Mouse (Mus musculus) bone marrow macrophage, adult 2 months (primary cell): ENCODE measurements around the gene Retn. TPM values are rescaled to one million over a fixed set of nuclear protein-coding genes. Genes with fewer than 3 reads are reported as not detected.

ENCODE experiments used
- H3K27ac ChIP-seq: 2 replicates; pipeline ENCODE4 v1.5.1; 2012; ENCODE audit warnings: low read depth, low read length; ENCODE audit not compliant: insufficient read depth
- H3K4me1 ChIP-seq: 2 replicates; pipeline ENCODE4 v1.6.1; 2012; ENCODE audit warnings: low read length; ENCODE audit not compliant: control insufficient read depth, insufficient read depth
- H3K4me3 ChIP-seq: 2 replicates; pipeline ENCODE4 v1.5.1; 2012; ENCODE audit warnings: mild to moderate bottlenecking, low read length, moderate library complexity; ENCODE audit not compliant: insufficient read depth
- CTCF ChIP-seq: IDR thresholded peaks from 2 replicates; pipeline ENCODE4 v1.5.1; 2012; ENCODE audit warnings: low read depth, mild to moderate bottlenecking, low read length, moderate library complexity
- POLR2A ChIP-seq: IDR thresholded peaks from 2 replicates; pipeline ENCODE4 v1.6.1; 2012; ENCODE audit warnings: mild to moderate bottlenecking, low read depth, low read length, borderline replicate concordance
- polyA plus RNA-seq: library from polyadenylated mRNA; stranded (reverse); fragments of >200 nt; gene quantifications from 2 replicates; pipeline ENCODE4 v1.2.4, GENCODE M21; 2012; ENCODE audit not compliant: missing spikeins, insufficient read depth, insufficient read length

Gene Retn
- polyA plus RNA-seq, 1 experiment = not detected

- Histone ChIP-seq H3K4me1 (peaks cover 34% of the 10 kb centered on the region), H3K27ac (no peak overlapping the region), H3K4me3 (no peak overlapping the region)
- TF ChIP-seq POLR2A = no peak
- no peak for TF ChIP-seq CTCF
Observed at GRCm38 (mm10) chr8:3656725-3657381, 1.3 kb downstream of the Retn start.

- Histone ChIP-seq H3K4me3 (no peak overlapping the region), H3K27ac (peak overlapping the region; percentile 5; the same call in 1 of the 2 replicates), H3K4me1 (peaks cover 48% of the 10 kb centered on the region)
- TF ChIP-seq POLR2A (no peak), CTCF (no peak)
Observed at GRCm38 (mm10) chr8:3660889-3661288, 5.3 kb downstream of the Retn start.

- H3K4me1 ChIP-seq = peaks cover 38% of the 10 kb centered on the region
- H3K27ac ChIP-seq = peak overlapping the region; percentile 71
- no peak overlapping the region for H3K4me3 ChIP-seq
- TF ChIP-seq CTCF = no peak
- no peak for TF ChIP-seq POLR2A
Observed at GRCm38 (mm10) chr8:3664405-3664804, 8.8 kb downstream of the Retn start.

- Histone ChIP-seq H3K27ac (peak within 1 kb of the TSS; percentile 71), H3K4me1 (peaks cover 31% of the 10 kb centered on the region), H3K4me3 (no peak within 1 kb of the TSS; the same call in 1 of the 2 replicates)
- TF ChIP-seq POLR2A (no peak), CTCF (no peak)
Observed at GRCm38 (mm10) chr8:3665507-3665906, 9.9 kb downstream of the Retn start, which contains the start of gene Mcemp1. Gene Mcemp1, plus strand, starts transcription at chr8:3665754.

GRCm38 (mm10) chr8:3670388-3670787 lies 14.8 kb downstream of the Retn start:
- peaks cover 13% of the 10 kb centered on the region for H3K4me1 ChIP-seq
- H3K27ac ChIP-seq = no peak overlapping the region
- no peak overlapping the region for H3K4me3 ChIP-seq
- TF ChIP-seq POLR2A (no peak), CTCF (no peak)

- H3K4me3 ChIP-seq = peak within 1 kb of the TSS; percentile 95
- TF ChIP-seq POLR2A (no peak), CTCF (peak; percentile 99)
- peaks cover 10% of the 10 kb centered on the region for H3K4me1 ChIP-seq
- peak within 1 kb of the TSS; percentile 27 for H3K27ac ChIP-seq
Observed at GRCm38 (mm10) chr8:3671980-3672491, 16.5 kb downstream of the Retn start, which contains the start of gene Fcor. Gene Fcor, minus strand, starts transcription at chr8:3672362.

- no peak overlapping the region for H3K27ac ChIP-seq
- peaks cover 10% of the 10 kb centered on the region for H3K4me1 ChIP-seq
- no peak overlapping the region for H3K4me3 ChIP-seq
- TF ChIP-seq POLR2A (no peak), CTCF (no peak)
Observed at GRCm38 (mm10) chr8:3674671-3675070, 19.1 kb downstream of the Retn start.

- Histone ChIP-seq H3K4me1 (peaks cover 6% of the 10 kb centered on the region), H3K4me3 (peak within 1 kb of the TSS; percentile 93), H3K27ac (peak within 1 kb of the TSS; percentile 81)
- TF ChIP-seq POLR2A (no peak), CTCF (peak; percentile 78)
Observed at GRCm38 (mm10) chr8:3676131-3676992, 20.8 kb downstream of the Retn start, which contains the start of gene Trappc5. Gene Trappc5, plus strand, starts transcription at chr8:3676299.

- Histone ChIP-seq H3K27ac (peak overlapping the region; percentile 81), H3K4me1 (peaks cover 6% of the 10 kb centered on the region), H3K4me3 (peak overlapping the region; percentile 93)
- no peak for TF ChIP-seq POLR2A
- no peak for TF ChIP-seq CTCF
Observed at GRCm38 (mm10) chr8:3676993-3677579, 21.5 kb downstream of the Retn start.

GRCm38 (mm10) chr8:3678831-3679230 lies 23.3 kb downstream of the Retn start:
- Histone ChIP-seq H3K27ac (no peak overlapping the region), H3K4me1 (peaks cover 3% of the 10 kb centered on the region; the same call in 1 of the 2 replicates), H3K4me3 (no peak overlapping the region)
- TF ChIP-seq CTCF (no peak), POLR2A (no peak)
